Mouse (Mus musculus): ENCODE measurements around the gene Spsb2.

- no peak for TF ChIP-seq POLR2A (IDR thresholded peaks at IDR 0.05; ENCODE audit: borderline replicate concordance, insufficient read depth, low read length)
- TF ChIP-seq CTCF (IDR thresholded peaks at IDR 0.05; ENCODE audit: borderline replicate concordance, insufficient read depth, low read depth, low read length), result no peak
Observed at GRCm38 (mm10) chr6:124807366-124807765, 1.1 kb upstream of the Spsb2 start.
